Mouse (Mus musculus): ENCODE data around the gene Npc2. TPM values are rescaled to one million over a fixed set of nuclear protein-coding genes. Genes with fewer than 3 reads are reported as not detected.

Gene Npc2
- polyA plus RNA-seq, 1 experiment from 2014 or later = 52.0 TPM

DNA sequence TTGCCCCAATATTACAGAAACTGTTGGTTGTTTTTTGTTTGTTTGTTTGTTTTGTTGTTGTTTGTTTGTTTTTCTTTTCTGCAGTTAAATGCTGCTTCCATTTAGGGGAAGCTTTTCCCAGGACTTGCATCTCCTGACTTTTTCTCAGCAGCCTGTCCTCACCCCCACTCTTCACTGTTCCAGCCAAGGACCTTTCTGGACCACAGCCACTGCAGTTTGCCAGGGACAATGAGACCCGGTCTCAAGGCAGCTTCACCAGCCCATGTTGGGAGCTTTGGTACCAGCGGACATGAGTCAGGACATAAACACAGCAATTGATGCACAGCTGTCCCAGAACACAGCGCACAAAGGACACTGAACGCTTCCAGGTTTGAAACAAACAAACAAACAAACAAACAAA lies 66.1 kb downstream of the Npc2 start:
- Histone ChIP-seq H3K36me3 (ENCODE audit: control insufficient read depth, insufficient read depth, low read length) (no peaks in the 10 kb centered on the region), H3K4me3 (ENCODE audit: low read depth, low read length) (no peak overlapping the region), H3K4me1 (ENCODE audit: control insufficient read depth, insufficient read depth, low read length) (no peaks in the 10 kb centered on the region; the same call in 1 of the 2 replicates), H3K4me2 (no peak overlapping the region), H3K9me3 (replicated peaks; ENCODE audit: control insufficient read depth, low read length) (no peaks in the 10 kb centered on the region), H3K27ac (ENCODE audit: low read depth, low read length) (no peak overlapping the region), H3K9ac (ENCODE audit: low read depth, low read length) (no peak overlapping the region), H3K27me3 (ENCODE audit: control insufficient read depth, insufficient read depth, low read length) (no peaks in the 10 kb centered on the region)
- WGBS (ENCODE audit: insufficient replicate concordance) = 67% methylated on average over 4 of the region's 4 CpGs
- ATAC-seq (replicated peaks; ENCODE audit: insufficient number of reproducible peaks, low FRiP score, low TSS enrichment) = no peak

Other genes with a start within 250 kb of the Npc2 start
- not detected in 2 replicates for gene Vsx2, start 203.4 kb downstream of the Npc2 start, polyA plus RNA-seq (2014; fragmentation: Nextera tagmentation; extraction: Ambion mirVana)
- gene Abcd4, start 155.7 kb downstream of the Npc2 start, polyA plus RNA-seq (2014; fragmentation: Nextera tagmentation; extraction: Ambion mirVana) = 8.6 and 9.5 TPM in 2 replicates
- gene Vrtn, start 132.1 kb downstream of the Npc2 start, polyA plus RNA-seq (2014; fragmentation: Nextera tagmentation; extraction: Ambion mirVana) = not detected in 2 replicates
- gene Syndig1l, start 74.3 kb downstream of the Npc2 start, polyA plus RNA-seq (2014; fragmentation: Nextera tagmentation; extraction: Ambion mirVana) = not detected in 2 replicates
- gene Isca2, start 99 bp upstream of the Npc2 start, polyA plus RNA-seq (2014; fragmentation: Nextera tagmentation; extraction: Ambion mirVana) = 133 and 142 TPM in 2 replicates
- gene Ltbp2, start 103.4 kb upstream of the Npc2 start, polyA plus RNA-seq (2014; fragmentation: Nextera tagmentation; extraction: Ambion mirVana) = 0.21 and 0.37 TPM in 2 replicates
- 92.3 and 102 TPM in 2 replicates for gene Fcf1, start 197.7 kb upstream of the Npc2 start, polyA plus RNA-seq (2014; fragmentation: Nextera tagmentation; extraction: Ambion mirVana)
- gene Arel1, start 197.7 kb upstream of the Npc2 start, polyA plus RNA-seq (2014; fragmentation: Nextera tagmentation; extraction: Ambion mirVana) = 13.1 and 16.1 TPM in 2 replicates
- gene Ylpm1, start 223.2 kb upstream of the Npc2 start, polyA plus RNA-seq (2014; fragmentation: Nextera tagmentation; extraction: Ambion mirVana) = 28.5 and 30.4 TPM in 2 replicates